Mouse (Mus musculus) Muller cell, postnatal 12 days (primary cell): ENCODE measurements around the gene Slco1a4.
"Not testable (repeated sequence)": the region's sequence is repeated elsewhere in the genome, so short reads cannot be mapped to it uniquely, and the experiment has no call there.

Experiments used
- DNase-seq: peaks from one replicate; pipeline ENCODE4 v3.0.0-alpha.2; 2015; ENCODE audit errors: inconsistent ontology term

Slco1a4 gene

GRCm38 (mm10) chr6:141856085-141856484 is at the start of gene Slco1a4:
Gene Slco1a4 (minus strand): TSS chr6:141856199.
- peak; percentile 36 for DNase-seq

- no peak for DNase-seq
Measured at GRCm38 (mm10) chr6:141898197-141898596, 42.2 kb upstream of the Slco1a4 start.

- DNase-seq = no peak
Measured at GRCm38 (mm10) chr6:141889723-141890122, 33.7 kb upstream of the Slco1a4 start.

- no peak for DNase-seq
Measured at GRCm38 (mm10) chr6:141888248-141888647, 32.2 kb upstream of the Slco1a4 start.

GRCm38 (mm10) chr6:141882581-141882980 is 26.6 kb upstream of the Slco1a4 start:
- DNase-seq = no peak

GRCm38 (mm10) chr6:141875742-141876141 is 19.7 kb upstream of the Slco1a4 start:
- DNase-seq = not testable (repeated sequence)

- DNase-seq = no peak
Measured at GRCm38 (mm10) chr6:141871711-141872110, 15.7 kb upstream of the Slco1a4 start.

- no peak for DNase-seq
Measured at GRCm38 (mm10) chr6:141868735-141869134, 12.7 kb upstream of the Slco1a4 start.

GRCm38 (mm10) chr6:141866026-141866425 is 10.0 kb upstream of the Slco1a4 start:
- no peak for DNase-seq

- no peak for DNase-seq
Measured at GRCm38 (mm10) chr6:141857735-141858531, 1.9 kb upstream of the Slco1a4 start.

GRCm38 (mm10) chr6:141853616-141854015 is 2.4 kb downstream of the Slco1a4 start:
- DNase-seq = peak; percentile 68

- no peak for DNase-seq
Measured at GRCm38 (mm10) chr6:141849051-141849450, 6.9 kb downstream of the Slco1a4 start.

- peak; percentile 19 for DNase-seq
Measured at GRCm38 (mm10) chr6:141797837-141798236, 58.2 kb downstream of the Slco1a4 start.

- DNase-seq = no peak
Measured at GRCm38 (mm10) chr6:141774476-141774875, 81.5 kb downstream of the Slco1a4 start.

- DNase-seq = no peak
Measured at GRCm38 (mm10) chr6:141773710-141774109, 82.3 kb downstream of the Slco1a4 start, which contains the start of gene Gm5724. Gene Gm5724 (minus strand): TSS chr6:141773810.
